Mouse (Mus musculus) layer of hippocampus, adult 8-10 months (tissue): Measurements from ENCODE around the gene Fyttd1. TPM values are rescaled to one million over a fixed set of nuclear protein-coding genes. Genes with fewer than 3 reads are reported as not detected.
A peak's percentile ranks its signal among the peaks of the same experiment; 100 is the strongest.
"Not testable (repeated sequence)": the region's sequence is repeated elsewhere in the genome, so short reads cannot be mapped to it uniquely, and the experiment has no call there.

ENCODE experiments used
- DNase-seq, 2 experiments: peaks; one replicate each; pipeline ENCODE4 v3.0.0; 2022; ENCODE audit warnings: low spot score in 2 of 2
- total RNA-seq, 4 experiments: library from RNA; stranded (reverse); gene quantifications; 2 replicates each; pipeline ENCODE4 v1.2.4; 2022

The Fyttd1 gene
- total RNA-seq, 4 experiments from 2014 or later, result 98.8 to 115 (median 109) TPM

- no peak for DNase-seq
Observed at GRCm38 (mm10) chr16:32878972-32879926, 1.9 kb downstream of the Fyttd1 start.

DNA sequence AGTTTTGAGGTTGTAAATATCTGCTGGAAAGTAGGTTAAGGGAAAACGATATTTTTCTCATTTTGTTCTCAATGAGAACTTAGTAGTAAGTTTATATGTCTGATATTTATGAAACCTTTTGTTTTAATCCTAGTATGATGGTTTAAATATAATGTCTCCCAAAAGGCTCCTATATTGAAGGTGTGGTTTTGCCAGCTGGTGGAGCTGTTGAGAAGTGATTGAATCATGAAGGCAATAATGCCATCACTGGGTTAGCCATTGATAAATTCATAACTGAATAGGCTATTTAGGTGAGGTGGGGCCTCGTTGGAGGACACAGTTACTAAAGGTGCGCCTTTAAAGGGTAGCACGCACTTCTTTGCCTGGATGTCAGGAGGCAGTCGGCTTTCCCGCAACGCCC lies 4.2 kb downstream of the Fyttd1 start:
- DNase-seq, result no peak

DNA sequence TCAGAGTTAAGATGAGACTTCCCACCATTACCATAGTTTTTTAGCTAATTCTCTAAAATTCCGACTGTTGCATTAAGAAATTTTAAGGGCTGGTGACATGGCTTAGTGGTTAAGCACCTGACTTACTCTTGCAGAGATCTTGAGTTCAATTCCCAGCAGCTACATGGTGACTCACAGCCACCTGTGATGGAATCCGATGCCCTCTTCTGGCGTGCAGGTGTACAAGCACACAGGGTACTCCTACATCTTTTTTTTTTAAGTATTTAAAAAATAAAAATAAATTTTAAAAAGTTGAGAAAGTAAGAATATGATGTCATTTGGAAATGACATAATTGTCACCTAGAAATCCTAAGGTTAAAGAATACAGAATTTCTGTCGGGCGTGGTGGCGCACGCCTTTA lies 10.7 kb downstream of the Fyttd1 start:
- DNase-seq, result no peak

- no peak for DNase-seq
Observed at GRCm38 (mm10) chr16:32889881-32890280, 12.6 kb downstream of the Fyttd1 start.

DNA sequence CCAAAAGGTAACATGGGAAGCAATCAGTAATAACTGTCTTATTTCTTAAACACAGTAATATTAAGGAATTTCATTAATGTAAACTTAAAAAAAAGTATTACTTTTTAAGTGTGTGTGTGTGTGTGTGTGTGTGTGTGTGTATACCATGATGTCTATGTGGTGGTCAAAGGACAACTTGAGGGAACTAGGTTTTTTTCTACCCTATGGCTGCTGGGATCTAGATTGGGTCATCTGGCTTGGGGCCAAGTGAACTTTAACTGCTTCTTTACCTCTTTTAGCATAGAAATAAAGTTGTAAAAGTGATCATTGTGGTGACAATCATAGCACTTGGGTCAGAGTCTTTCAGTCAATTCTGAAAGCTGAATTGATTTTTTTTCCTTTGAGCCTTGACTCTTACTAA lies 18.8 kb downstream of the Fyttd1 start:
- DNase-seq, result no peak

DNA sequence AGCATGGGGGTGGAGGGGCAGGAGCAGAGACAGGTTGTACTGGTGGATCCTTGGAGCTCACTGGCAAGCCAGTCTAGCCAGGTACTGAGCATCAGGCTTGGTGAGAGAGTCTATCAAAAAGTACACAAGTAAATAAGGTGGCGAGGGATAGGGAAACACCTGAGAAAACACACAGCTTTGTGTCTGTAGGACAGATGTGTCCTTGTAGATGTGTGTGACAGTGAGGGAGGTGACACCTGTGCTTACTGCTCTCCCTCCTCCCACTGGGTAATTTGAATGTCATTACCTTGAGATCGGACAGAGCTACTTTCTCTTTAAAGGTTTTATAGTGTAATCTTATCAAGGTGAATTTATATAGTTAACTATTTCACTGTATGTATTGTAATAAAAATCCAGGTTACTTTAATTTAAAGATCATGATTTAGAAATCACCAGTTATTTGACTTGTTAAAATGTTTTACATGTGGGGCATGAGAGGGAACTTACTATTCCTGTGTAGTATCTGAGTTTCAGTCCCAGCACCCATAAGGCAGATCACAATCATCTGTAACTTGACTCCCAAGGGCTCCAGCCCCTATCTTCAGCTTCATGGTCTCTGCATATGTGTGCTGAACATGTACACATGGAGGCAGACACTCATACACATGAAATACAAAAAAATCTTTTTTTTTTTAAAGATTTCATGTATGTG lies 24.2 kb downstream of the Fyttd1 start:
- no peak for DNase-seq

DNA sequence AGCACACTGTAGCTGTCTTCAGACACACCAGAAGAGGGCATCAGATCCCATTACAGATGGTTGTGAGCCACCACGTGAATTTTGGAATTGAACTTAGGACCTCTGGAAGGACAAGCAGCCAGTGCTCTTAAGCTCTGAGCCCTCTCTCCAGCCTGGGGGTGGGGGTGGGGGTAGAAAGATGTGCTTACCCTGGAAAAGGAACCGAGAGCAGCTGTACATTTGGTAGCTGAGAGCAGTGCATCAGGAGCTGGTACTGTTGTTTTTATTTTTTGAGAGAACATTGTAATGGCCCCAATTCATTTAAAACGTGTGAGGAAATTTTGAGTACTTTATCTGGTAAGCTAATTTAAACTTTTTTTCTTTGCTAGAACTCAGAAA lies 24.7 kb downstream of the Fyttd1 start:
- DNase-seq, result no peak

DNA sequence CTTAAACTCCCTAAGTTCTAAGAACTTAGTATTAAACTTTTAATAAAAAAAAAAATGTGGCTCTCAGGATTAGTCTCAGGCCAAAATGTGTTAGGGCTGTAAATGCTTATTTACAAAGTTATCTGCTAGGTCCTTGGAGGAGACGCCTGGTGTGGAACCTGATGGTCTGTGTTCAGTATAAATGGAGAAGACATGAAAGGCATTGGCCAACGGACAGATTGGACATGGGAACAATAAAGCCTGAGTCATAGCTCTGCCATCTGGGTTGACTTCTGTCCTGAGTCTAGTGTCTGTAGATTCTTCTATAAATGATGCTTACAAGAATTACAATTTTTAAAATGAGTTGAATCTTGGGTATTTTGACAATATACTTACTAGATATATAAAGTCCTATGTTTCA lies 28.9 kb downstream of the Fyttd1 start:
- no peak for DNase-seq

DNA sequence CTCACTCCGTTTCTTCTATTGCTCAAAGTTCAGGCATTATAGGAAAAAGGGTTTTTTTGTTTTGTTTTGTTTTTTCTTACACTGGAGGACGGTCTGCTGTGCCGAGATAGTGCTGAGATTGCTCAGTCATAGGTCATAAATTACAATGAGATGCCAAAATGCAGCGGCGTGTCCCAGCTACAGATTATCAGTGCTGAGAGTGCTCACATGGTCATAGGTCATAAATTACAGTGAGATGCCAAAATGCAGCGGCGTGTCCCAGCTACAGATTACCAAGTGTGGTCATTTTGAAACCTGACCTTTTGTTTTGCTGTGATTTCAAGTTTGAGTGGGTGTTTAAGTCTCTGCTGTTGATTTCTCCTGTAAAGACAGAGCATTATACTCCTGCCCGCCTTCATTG lies 29.4 kb downstream of the Fyttd1 start:
- no peak for DNase-seq

- no peak for DNase-seq
Observed at GRCm38 (mm10) chr16:32913212-32913611, 35.9 kb downstream of the Fyttd1 start.

- DNase-seq, result peak; percentile 81 to 91
Observed at GRCm38 (mm10) chr16:32913937-32914881, 36.9 kb downstream of the Fyttd1 start, which contains the start of gene Lrch3. Gene Lrch3 (plus strand): TSS chr16:32914100.

GRCm38 (mm10) chr16:32915292-32916068 lies 38.2 kb downstream of the Fyttd1 start:
- no peak for DNase-seq

DNA sequence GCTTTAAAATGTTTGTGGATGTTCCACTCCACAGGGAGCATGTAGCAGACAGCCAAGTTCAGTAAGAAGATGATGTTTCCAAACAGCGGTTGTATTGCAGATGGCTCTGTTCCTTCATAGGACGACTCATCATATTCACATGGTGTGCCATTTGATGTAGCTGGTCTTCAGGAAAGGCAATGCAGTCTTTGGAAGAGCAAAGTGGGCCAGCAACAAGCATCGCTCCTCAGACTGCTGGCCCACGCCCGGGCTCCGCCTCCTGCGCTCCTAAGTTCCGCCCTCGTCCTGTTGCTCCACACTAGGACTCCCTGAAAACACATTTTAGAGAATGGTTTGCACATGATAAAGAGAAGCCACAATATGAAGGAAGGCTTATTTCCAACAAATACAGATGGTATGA lies 49.3 kb downstream of the Fyttd1 start:
- DNase-seq, result not testable (repeated sequence)

DNA sequence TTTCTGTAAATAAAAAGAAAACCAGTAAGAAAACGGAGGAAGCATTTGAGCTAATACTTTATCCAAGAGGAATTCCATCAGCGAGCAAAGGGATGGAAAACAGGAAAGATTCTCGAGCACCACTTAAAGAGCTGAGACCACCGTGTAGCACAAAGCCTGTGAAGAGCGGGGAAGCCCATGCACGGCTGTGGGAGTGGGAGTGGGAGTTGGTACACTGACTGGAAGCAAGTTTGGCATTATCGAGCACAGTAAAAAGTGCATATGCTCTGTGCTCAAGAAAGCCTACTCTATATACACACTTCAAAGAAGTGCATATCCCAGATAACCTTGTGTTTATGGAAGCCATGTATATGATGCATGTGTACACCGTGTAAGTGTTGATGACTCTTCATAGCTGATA lies 49.7 kb downstream of the Fyttd1 start:
- DNase-seq, result no peak

GRCm38 (mm10) chr16:32929918-32930317 lies 52.6 kb downstream of the Fyttd1 start:
- DNase-seq, result no peak

GRCm38 (mm10) chr16:32934470-32934869 lies 57.2 kb downstream of the Fyttd1 start:
- DNase-seq, result no peak

GRCm38 (mm10) chr16:32935088-32935487 lies 57.8 kb downstream of the Fyttd1 start:
- DNase-seq, result no peak

DNA sequence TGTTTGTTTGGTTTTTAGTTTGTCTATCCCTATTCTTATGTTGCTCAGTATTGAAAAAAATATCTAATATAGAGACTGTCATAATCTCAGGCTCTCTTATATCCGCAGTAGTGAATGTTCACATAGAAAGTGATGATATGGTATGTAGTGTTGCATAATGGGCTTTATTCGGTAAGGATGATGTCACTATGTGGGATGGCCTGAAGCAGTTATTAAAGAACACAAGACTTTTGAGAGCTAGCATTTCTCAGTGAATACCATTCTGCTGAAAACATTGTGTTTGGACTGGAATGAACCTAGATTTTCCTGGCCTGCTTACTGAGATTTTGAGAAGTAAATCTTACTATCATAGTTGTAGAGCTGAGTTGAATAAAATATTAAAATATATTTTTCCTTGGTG lies 60.1 kb downstream of the Fyttd1 start:
- no peak for DNase-seq

DNA sequence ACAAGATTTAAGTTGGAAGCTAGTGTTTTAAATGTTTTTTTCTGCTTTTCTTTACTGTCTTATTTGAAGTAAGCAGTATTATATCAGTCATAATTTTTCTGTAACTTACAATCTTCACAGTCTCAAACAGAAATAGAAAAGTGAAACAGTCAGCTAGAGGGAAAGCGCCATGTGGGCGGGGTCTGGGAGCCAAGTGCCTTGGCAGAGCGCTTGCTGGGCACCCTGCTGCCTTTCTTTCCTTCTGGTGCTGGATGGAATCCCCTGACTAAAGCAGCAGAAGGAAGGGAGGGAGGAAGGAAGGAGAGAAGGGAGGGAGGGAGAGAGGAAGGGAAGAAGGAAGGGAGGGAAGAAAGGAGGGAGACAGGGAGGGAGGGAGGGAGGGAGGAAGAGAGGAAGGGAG lies 62.0 kb downstream of the Fyttd1 start:
- DNase-seq, result peak in 1 of 2 experiments; percentile 32

GRCm38 (mm10) chr16:32939716-32940115 lies 62.4 kb downstream of the Fyttd1 start:
- not testable (repeated sequence) for DNase-seq

GRCm38 (mm10) chr16:32941226-32941625 lies 63.9 kb downstream of the Fyttd1 start:
- not testable (repeated sequence) for DNase-seq
